Mouse (Mus musculus) heart, adult 2 months (tissue): ENCODE results near the gene Limch1. TPM values are rescaled to one million over a fixed set of nuclear protein-coding genes. Genes with fewer than 3 reads are reported as not detected.
A peak's percentile ranks its signal among the peaks of the same experiment; 100 is the strongest.

Experiments
- DNase-seq, 2 experiments: peaks; one replicate each; pipeline ENCODE4 v3.0.0; 2021
- H3K27ac ChIP-seq: fragments of 200-600 bp; 2 replicates; pipeline ENCODE4 v1.8.1; 2022
- H3K27me3 ChIP-seq: fragments of 200-500 bp; 2 replicates; pipeline ENCODE4 v1.6.1; 2012; ENCODE audit warnings: mild to moderate bottlenecking, low read length, inconsistent platforms, mixed read lengths; ENCODE audit not compliant: control insufficient read depth, insufficient read depth
- H3K36me3 ChIP-seq: fragments of 200-500 bp; 2 replicates; pipeline ENCODE4 v1.6.1; 2012; ENCODE audit warnings: low read length, inconsistent platforms; ENCODE audit not compliant: control insufficient read depth, insufficient read depth
- H3K4me1 ChIP-seq: fragments of 200-500 bp; 2 replicates; pipeline ENCODE4 v1.6.1; 2011; ENCODE audit warnings: low read length; ENCODE audit not compliant: control insufficient read depth, insufficient read depth
- H3K4me3 ChIP-seq: fragments of 200-600 bp; 2 replicates; pipeline ENCODE4 v1.8.1; 2022
- H3K79me2 ChIP-seq: fragments of 200-500 bp; replicated peaks from 2 replicates; pipeline ENCODE4 v1.6.1; 2012; ENCODE audit warnings: mild to moderate bottlenecking, inconsistent platforms, low read length, moderate library complexity, mixed read lengths; ENCODE audit not compliant: control insufficient read depth, insufficient read depth
- H3K9ac ChIP-seq: fragments of 200-500 bp; 2 replicates; pipeline ENCODE4 v1.6.1; 2012; ENCODE audit warnings: low read depth, mild to moderate bottlenecking, control low read depth, inconsistent platforms, low read length, mixed read lengths
- CTCF ChIP-seq: fragments of 200-600 bp; IDR thresholded peaks from 2 replicates; pipeline ENCODE4 v1.8.1; 2022; ENCODE audit warnings: antibody characterized with exemption, mild to moderate bottlenecking, moderate library complexity
- EP300 ChIP-seq: fragments of 200-500 bp; IDR thresholded peaks from 2 replicates; pipeline ENCODE4 v1.6.1; 2011; ENCODE audit warnings: low read depth, low read length, control low read depth; ENCODE audit not compliant: insufficient read depth
- POLR2A ChIP-seq: fragments of 200-500 bp; IDR thresholded peaks from 2 replicates; pipeline ENCODE4 v1.6.1; 2011; ENCODE audit warnings: mild to moderate bottlenecking, low read depth, low read length, control low read depth; ENCODE audit not compliant: insufficient read depth
- WGBS: fragments of 180-500 bp; shearing (Covaris S2); methylation state at CpG from one replicate; pipeline ENCODE4 v1.1.7; 2018; 5-methylcytosine and 5-hydroxymethylcytosine counted together
- intact Hi-C: fragments of 180-260 bp; cut with DNase I; formaldehyde crosslinking; loops from one replicate; pipeline ENCODE4 v1.15.1; 2025
- polyA plus RNA-seq: library from polyadenylated mRNA; depleted of rRNA; stranded (reverse); fragments of >200 nt; gene quantifications from 2 replicates; pipeline ENCODE4 v1.2.3, GENCODE M21; 2012
- total RNA-seq, 2 experiments: library from RNA; stranded (reverse); gene quantifications; 2 replicates each; pipeline ENCODE4 v1.2.3; 2021

The Limch1 gene
- total and polyA plus RNA-seq, 3 experiments, result 60.2 to 277 (median 230) TPM

DNA sequence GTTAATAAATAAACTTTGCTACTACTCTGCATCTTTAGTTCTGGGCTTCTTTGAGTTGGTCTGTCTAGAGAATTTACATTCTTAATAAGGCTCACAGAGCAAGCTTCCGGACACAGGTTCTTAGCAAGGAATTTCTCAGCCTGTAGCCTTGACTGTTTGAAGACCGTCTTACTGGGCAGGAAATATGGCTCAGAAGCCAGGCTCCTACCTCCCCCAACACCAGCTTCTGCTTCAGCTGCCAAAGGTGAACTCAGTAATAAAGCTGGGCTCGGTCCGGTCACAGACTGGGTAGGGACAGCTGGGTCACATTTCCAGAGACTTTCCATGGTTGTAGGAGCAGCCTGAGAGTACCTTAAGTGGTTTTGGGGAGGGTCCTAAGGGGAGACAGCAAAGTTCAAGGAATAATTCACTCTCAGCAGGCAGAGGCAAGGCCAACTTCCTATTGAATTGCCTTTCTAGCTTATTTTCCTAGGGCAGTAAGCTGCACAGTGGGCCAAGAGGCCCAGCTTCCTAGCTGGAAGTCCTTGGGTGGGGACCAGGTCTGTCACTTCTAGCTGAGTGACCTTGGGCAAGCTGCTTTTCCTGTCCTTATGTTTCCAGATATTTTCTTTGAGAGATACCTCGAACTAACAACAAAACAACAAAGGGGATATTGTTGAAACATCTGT is 3.0 kb downstream of the Limch1 start:
- intact Hi-C loops, result loop anchor here (5.0 kb wide), 2 partner anchors 49 to 99 kb away; no protein-coding TSS in a partner anchor
- peaks cover 23% of the 10 kb centered on the region for H3K4me1 ChIP-seq
- peak overlapping the region; percentile 68 for H3K9ac ChIP-seq
- H3K4me3 ChIP-seq, result peak overlapping the region; percentile 31; the same call in 1 of the 2 replicates
- 14% methylated on average over 5 of the region's 5 CpGs for WGBS
- H3K79me2 ChIP-seq, result peaks cover 2% of the 10 kb centered on the region
- DNase-seq, result peak; percentile 53 to 66
- H3K27ac ChIP-seq, result peak overlapping the region; percentile 96
- no peaks in the 10 kb centered on the region for H3K27me3 ChIP-seq
- TF ChIP-seq EP300 (peak; percentile 28; the same call in 1 of the 2 replicates), POLR2A (no peak)
- H3K36me3 ChIP-seq, result peaks cover 25% of the 10 kb centered on the region

DNA sequence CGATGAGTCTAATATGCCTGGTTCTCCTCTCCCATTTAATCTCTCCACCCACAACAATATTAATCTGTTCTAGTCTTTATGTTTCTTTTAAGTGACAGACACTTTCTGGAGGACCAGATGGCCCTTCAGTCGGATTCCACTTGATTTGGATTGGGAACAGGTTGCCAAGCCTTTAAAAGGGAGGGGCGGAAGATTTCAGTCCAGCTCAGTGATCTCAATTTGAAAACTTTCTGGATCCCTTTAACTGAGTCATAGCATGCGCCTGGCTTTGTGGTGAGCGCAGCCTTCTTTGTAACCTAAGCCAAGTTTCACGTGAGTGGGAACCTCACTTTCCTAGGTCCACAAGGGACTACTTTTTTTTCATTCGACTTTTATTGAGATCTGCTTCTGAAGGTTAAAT is 5.0 kb downstream of the Limch1 start:
- Histone ChIP-seq H3K36me3 (peaks cover 28% of the 10 kb centered on the region), H3K27ac (peak overlapping the region; percentile 56), H3K79me2 (peaks cover 5% of the 10 kb centered on the region), H3K9ac (no peak overlapping the region), H3K4me1 (peaks cover 26% of the 10 kb centered on the region), H3K4me3 (no peak overlapping the region), H3K27me3 (no peaks in the 10 kb centered on the region)
- DNase-seq, result peak in 1 of 2 experiments; percentile 26
- 41% methylated on average over 7 of the region's 7 CpGs for WGBS
- no peak for TF ChIP-seq EP300
- no peak for TF ChIP-seq POLR2A
- no peak for TF ChIP-seq CTCF
- intact Hi-C loops, result no loop called here

DNA sequence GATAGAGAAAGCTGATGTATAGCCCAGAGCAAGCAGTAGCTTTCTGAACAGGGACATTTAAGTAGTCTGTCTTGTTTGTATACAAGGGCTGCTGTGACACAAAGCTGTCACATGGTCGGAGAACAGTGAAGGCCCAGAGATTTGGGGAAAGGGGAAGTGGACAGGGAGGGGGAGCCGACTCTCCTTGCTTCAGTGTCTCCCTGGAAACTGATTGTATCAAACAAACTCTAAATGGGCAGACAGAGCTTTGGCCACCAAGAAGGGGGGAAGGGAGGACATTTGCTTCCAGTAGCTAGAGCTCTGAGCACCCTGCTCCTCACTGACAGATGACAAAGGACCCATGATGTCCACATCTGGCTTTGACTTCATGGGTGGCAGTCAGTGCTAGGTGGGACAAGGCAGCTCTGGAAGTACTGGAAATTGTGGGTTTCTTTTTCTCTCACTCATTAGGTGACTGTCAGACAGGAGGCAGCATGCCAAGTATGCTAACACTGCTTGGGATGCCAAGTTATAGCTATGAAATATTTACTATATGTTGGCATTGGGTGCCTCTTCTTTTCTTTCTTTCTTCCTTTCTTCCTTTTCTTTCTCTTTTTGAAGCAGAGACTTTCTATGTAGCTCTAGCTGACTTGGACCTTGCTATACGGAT is 5.8 kb downstream of the Limch1 start:
- intact Hi-C loops, result no loop called here
- no peak for TF ChIP-seq POLR2A
- TF ChIP-seq CTCF, result no peak
- TF ChIP-seq EP300, result no peak
- peaks cover 5% of the 10 kb centered on the region for H3K79me2 ChIP-seq
- no peak for DNase-seq
- peak overlapping the region; percentile 56 for H3K27ac ChIP-seq
- 32% methylated on average over 3 of the region's 3 CpGs for WGBS
- no peaks in the 10 kb centered on the region for H3K27me3 ChIP-seq
- H3K4me1 ChIP-seq, result peaks cover 29% of the 10 kb centered on the region
- no peak overlapping the region for H3K4me3 ChIP-seq
- no peak overlapping the region for H3K9ac ChIP-seq
- H3K36me3 ChIP-seq, result peaks cover 28% of the 10 kb centered on the region

DNA sequence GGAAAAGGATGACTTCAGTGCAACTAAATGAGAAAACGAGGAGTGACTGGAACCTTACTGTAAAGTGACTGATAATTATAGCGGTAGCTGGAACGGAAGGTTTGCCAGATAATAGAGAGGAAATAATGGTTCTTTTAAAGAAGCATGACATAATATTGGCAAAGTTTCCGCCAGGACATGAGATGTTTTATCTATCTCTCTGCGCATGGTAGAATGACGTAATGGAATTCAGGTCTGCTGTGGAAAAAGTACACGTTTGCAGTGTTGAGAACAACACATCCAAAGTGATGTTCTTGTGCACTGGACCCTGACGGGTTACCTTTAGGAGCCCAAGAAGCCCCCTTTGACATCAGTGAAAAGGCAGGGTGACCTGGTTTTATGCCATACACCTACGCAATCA is 8.0 kb downstream of the Limch1 start:
- intact Hi-C loops, result no loop called here
- H3K27me3 ChIP-seq, result no peaks in the 10 kb centered on the region
- no peak for TF ChIP-seq CTCF
- no peak for TF ChIP-seq EP300
- TF ChIP-seq POLR2A, result no peak
- H3K4me3 ChIP-seq, result no peak overlapping the region
- peaks cover 29% of the 10 kb centered on the region for H3K4me1 ChIP-seq
- 14% methylated on average over 9 of the region's 9 CpGs for WGBS
- peaks cover 33% of the 10 kb centered on the region for H3K36me3 ChIP-seq
- H3K79me2 ChIP-seq, result peaks cover 5% of the 10 kb centered on the region
- H3K9ac ChIP-seq, result no peak overlapping the region
- H3K27ac ChIP-seq, result peak overlapping the region; percentile 24
- no peak for DNase-seq

DNA sequence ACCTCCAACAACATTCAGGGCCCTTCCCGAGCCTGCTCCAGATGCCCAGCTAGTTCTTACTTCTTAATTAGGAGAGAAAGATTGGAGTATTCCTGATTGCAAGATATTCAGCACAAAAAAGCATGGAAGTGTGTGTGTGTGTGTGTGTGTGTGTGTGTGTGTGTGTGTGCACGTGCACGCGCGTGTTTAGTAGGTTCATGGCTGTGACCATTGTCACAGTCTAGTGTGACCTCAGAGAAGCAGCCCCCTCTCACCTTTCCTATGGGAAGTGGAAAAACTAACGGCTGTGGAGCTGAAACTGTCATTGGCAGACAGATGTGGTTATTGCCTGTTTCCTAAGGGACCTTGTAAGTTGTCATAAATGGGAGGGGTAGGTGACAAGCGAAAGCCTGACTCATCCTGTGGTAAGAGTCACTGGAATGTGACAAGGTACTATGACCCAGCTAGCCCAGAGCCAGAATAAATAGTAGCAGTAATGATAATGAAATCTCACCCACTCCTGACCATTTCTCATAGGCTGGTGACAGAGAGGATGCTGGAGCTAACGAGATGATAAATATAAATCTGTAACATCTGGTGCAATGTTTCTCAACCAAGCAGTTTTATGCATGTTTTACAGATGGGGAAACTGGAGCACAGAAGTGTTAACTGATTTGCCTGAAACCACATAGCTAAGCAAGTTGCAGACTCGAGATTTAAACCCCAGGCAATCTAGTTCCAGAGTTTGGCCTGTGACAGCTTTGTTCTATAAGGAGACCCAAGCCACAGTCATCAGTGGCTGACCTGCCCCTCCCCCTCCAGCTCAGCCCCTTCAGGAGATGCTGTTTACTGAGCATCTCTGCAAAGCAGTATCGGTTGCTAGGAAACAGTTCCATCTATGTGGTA is 11.4 kb downstream of the Limch1 start:
- peaks cover 5% of the 10 kb centered on the region for H3K79me2 ChIP-seq
- peaks cover 24% of the 10 kb centered on the region for H3K36me3 ChIP-seq
- DNase-seq, result no peak
- intact Hi-C loops, result loop anchor here (5.0 kb wide), 1 partner anchor 40 kb away; no protein-coding TSS in a partner anchor
- no peak overlapping the region for H3K4me3 ChIP-seq
- H3K27ac ChIP-seq, result no peak overlapping the region
- peaks cover 25% of the 10 kb centered on the region for H3K4me1 ChIP-seq
- TF ChIP-seq POLR2A (no peak), EP300 (no peak), CTCF (no peak)
- no peak overlapping the region for H3K9ac ChIP-seq
- 51% methylated on average over 10 of the region's 10 CpGs for WGBS
- no peaks in the 10 kb centered on the region for H3K27me3 ChIP-seq

DNA sequence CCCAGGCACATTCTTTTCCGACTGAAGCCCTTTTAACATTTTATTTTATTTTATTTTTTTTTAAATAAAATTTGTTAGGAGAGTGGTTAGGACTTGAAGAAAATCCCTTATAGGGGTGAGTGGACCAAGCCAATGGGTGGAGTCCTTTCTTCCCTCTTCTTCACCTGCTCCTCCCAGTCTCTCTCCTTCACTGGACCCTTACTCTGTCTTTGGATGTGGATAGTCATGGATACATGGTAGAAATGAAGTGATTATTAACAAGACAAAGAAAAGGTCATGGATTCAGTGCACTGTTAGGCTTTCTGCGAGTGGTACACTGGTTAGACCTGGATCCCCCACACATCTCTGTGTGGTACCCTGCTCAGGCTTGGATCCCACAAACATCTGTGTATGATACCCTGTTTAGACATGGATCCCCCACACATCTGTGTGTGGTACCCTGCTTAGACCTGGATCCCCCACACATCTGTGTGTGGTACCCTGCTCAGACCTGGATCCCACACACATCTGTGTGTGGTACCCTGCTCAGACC is 12.1 kb downstream of the Limch1 start:
- no peak overlapping the region for H3K4me3 ChIP-seq
- H3K27ac ChIP-seq, result no peak overlapping the region
- peaks cover 23% of the 10 kb centered on the region for H3K36me3 ChIP-seq
- TF ChIP-seq POLR2A (no peak), EP300 (no peak), CTCF (no peak)
- no peaks in the 10 kb centered on the region for H3K27me3 ChIP-seq
- intact Hi-C loops, result loop anchor here (5.0 kb wide), 1 partner anchor 40 kb away; no protein-coding TSS in a partner anchor
- no peak for DNase-seq
- no peak overlapping the region for H3K9ac ChIP-seq
- H3K79me2 ChIP-seq, result peaks cover 2% of the 10 kb centered on the region; the same call in 1 of the 2 replicates
- WGBS, result 89% methylated on average over 2 of the region's 2 CpGs
- peaks cover 22% of the 10 kb centered on the region for H3K4me1 ChIP-seq
